Mouse (Mus musculus): ENCODE data around the gene Rbm24.

GRCm38 (mm10) chr13:46426651-46427269 is 8.5 kb downstream of the Rbm24 start:
- TF ChIP-seq CTCF (IDR thresholded peaks at IDR 0.05; ENCODE audit: low read depth, low read length) (no peak), POLR2A (IDR thresholded peaks at IDR 0.05; ENCODE audit: insufficient read depth, low read length) (no peak), EP300 (IDR thresholded peaks at IDR 0.05; ENCODE audit: insufficient read depth, low read depth, low read length) (no peak)

Measured in ES-Bruce4 (cell line).